Mouse (Mus musculus): ENCODE results near the gene Mx1. TPM values are rescaled to one million over a fixed set of nuclear protein-coding genes. Genes with fewer than 3 reads are reported as not detected.

Mx1 gene
- total RNA-seq, 2 experiments from 2014 or later: 0.52 to 1.1 TPM

DNA sequence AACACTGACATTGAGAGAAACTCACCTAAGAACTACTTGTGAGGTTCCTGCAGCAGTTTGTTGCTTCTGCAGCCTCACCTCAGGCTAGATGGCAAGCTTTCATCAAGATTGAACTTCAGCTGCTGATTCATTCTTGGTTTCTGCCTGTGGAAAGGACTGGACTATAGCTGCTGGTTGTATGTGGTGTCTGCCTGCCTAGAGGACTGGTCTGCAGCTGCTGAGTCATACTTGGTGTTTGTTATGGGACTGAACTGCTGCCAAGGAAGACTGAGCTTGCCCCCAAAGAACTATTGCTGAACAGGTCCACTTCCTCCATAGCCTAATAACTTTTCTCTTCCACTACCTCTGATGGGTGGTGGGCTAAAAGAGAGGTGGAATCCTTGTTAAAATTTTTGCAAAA, 15.3 kb downstream of the Mx1 start:
- DNase-seq (ENCODE audit: low spot score in 2 of 2): no peak

GRCm38 (mm10) chr16:97443670-97444263, 18.9 kb downstream of the Mx1 start:
- DNase-seq (ENCODE audit: low spot score in 2 of 2): peak; percentile 24 to 26

GRCm38 (mm10) chr16:97441967-97442366, 20.7 kb downstream of the Mx1 start:
- peak; percentile 42 to 46 for DNase-seq (ENCODE audit: low spot score in 2 of 2)

GRCm38 (mm10) chr16:97438191-97438590, 24.5 kb downstream of the Mx1 start:
- DNase-seq (ENCODE audit: low spot score in 2 of 2): no peak

- no peak for DNase-seq (ENCODE audit: low spot score in 2 of 2)
Observed at GRCm38 (mm10) chr16:97437448-97438056, 25.2 kb downstream of the Mx1 start.

GRCm38 (mm10) chr16:97434206-97434605, 28.5 kb downstream of the Mx1 start:
- no peak for DNase-seq (ENCODE audit: low spot score in 2 of 2)

- peak; percentile 54 to 59 for DNase-seq (ENCODE audit: low spot score in 2 of 2)
Observed at GRCm38 (mm10) chr16:97431328-97431727, 31.4 kb downstream of the Mx1 start.

DNA sequence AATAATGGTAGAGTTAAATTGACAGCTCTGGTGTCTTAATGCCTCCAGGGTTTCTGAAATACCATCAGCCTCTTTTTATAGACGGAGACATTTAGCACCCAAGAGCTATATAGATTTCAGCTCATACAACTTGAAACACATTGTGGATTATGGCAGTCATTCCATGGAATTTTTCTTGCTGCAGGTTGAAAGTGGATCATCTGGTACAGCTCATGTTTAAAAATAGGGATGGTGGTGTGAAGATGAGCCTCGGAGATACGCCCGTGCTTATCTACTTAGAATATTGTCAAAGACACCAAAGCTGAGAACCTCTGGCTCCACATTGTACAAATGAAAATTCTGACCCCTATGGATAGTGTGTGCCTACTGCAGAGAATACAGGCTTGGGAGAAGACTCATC, 32.6 kb downstream of the Mx1 start:
- peak; percentile 9 to 24 for DNase-seq (ENCODE audit: low spot score in 2 of 2)

- DNase-seq (ENCODE audit: low spot score in 2 of 2): no peak
Observed at GRCm38 (mm10) chr16:97428026-97428425, 34.7 kb downstream of the Mx1 start.

DNA sequence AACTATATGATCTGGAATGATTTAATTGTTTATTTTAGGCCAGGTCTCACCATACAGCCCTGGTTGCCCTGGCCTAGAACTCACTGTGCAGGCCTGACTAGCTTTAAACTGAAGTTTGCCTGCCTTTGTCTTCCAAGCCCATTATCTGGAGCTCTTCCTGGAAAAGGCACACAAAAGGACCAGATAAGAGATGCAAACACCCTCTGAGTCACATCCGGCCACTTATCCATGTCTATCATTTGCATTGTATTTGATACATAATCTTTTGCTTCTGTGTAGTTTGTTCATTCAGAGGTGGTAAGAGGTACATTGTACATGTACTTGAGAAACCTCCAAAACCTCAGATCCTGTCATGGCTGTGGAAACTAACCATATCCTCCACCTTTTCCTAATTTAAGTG, 39.1 kb downstream of the Mx1 start:
- no peak for DNase-seq (ENCODE audit: low spot score in 2 of 2)

- no peak for DNase-seq (ENCODE audit: low spot score in 2 of 2)
Observed at GRCm38 (mm10) chr16:97421671-97422070, 41.0 kb downstream of the Mx1 start.

DNA sequence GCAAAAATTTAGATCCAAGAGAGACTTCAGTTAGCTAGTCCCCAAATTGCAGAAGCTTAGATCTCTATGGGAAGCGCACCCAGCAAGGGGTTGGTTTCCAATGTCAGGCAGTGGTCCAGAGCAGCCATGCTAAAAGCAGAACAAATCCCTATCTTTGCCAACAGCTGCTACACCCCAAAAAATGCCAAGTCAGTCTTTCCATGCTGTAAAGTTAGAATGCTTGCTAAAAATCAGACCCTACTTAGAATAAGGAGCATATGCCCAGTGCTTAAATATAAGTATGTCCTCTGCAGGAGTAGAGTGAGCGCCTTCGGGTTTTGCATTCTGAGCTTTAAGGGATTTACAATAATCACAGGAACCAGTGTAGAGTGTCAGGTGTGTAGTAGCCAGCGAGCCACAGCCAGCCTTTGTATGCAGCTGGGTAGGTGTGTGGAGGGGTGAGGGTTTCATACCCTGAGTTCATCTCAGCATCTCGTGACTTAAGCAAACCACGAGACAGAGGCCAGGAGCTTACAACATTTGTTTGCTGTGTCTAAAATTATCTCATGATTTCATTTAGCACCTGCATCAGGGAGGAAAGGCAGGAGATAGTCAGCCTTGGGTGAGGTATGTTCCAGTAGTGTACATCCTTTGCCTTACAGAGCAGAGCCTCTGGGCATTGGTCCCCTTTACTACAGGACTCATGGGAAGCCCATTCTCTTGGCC, 43.8 kb downstream of the Mx1 start:
- no peak for DNase-seq (ENCODE audit: low spot score in 2 of 2)

DNA sequence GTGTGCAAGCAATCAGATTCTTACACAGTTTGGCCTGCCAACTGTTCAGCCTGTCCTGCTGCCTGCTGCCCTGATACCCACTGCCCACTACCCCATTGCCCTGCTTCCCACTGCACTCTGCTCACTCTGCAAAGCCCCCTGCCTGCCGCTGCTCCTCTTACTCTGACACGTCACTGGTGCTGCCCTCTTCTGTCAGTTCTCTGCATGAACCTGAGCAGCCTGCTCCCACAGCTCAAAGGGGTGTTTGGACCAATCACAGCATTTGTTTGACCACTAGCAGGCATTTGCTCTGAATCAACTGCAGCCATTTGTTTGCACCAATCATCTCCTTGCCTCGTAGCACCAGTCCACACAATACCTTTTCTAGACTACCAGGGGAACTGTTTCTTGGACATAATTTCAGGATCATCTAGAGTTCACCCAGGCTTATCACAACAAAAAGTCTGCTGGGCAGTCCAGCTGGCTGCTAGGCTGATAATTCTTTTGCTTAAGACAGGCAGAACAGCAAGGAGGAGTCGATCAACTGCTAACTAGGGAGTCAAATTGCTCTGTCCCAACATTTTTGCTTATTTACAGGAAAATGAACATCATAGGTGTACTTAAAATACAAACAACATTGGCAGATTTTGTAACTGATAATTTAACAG, 44.7 kb downstream of the Mx1 start:
- DNase-seq (ENCODE audit: low spot score in 2 of 2): peak; percentile 36 to 46

DNA sequence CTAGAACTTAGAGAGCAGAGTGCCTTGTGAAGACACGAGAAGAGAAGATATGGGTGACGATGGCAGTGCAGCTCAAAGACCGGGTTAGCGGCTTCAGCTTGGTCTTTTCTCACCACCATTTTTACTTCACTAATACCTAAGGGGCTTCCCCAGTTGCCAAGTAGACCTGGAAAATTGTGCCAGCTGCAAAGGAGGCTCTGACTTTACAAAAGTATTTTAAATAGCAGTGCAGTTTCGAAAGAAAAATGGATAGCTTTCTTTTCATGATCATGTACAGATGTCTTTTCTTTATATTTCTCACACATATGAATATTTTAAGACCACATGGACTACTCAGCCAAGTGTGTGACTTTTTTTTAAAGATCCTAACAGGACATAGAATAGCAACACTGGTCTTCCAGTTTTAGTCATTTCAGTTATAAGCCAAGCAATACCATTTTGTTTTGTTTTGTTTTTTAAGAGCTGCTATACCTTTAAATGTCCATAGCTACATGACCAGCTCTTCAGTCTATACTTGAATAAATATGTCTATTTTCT, 57.2 kb downstream of the Mx1 start:
- no peak for DNase-seq (ENCODE audit: low spot score in 2 of 2)

DNA sequence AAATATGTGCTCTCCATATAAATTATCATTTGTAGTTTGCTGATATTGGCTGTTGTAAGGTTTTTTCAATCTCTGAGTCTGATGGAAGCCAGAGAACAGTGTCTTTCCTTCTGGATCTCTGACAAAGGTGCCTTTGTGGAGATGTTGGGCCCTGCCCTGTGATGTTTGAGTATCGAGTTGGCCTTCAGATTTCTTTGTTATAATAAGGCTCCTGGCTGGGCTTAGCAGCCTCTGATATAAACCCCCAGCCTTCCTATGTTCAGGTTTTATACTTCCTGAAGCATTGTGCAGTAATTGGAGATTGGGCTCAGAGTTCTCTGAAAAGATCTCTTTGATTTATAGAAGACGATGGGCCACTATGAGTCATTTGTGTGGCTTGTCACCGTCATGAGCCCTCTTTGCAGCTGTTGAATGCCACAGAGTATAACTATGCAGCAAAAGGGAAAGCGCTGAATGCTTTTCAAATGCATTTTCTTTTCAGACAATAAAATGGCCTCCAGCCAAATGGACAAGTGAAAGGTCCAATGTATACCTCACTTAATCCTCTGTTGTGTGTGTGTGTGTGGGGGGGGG, 60.4 kb downstream of the Mx1 start:
- no peak for DNase-seq (ENCODE audit: low spot score in 2 of 2)

DNA sequence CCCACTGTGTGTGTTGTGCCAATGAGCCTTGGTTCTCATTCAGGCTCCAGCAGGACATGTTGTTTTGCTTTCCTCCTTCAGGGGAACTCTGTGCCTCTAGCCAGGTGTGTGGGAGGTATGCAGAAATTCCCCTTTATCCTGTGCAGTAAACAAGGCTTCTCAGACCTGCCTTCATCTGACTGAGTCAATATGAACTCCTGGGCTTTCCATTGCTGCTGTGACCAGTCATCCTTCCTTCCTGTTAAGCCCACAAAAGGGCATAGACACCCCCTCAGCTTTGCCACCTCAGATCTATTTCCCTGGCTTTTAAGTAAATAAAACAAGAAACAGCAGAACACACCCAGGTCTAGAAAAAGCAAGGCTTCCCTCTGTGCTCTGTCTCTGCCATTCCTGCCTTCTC, 61.0 kb downstream of the Mx1 start:
- DNase-seq (ENCODE audit: low spot score in 2 of 2): no peak

GRCm38 (mm10) chr16:97399991-97400390, 62.7 kb downstream of the Mx1 start:
- DNase-seq (ENCODE audit: low spot score in 2 of 2): no peak

DNA sequence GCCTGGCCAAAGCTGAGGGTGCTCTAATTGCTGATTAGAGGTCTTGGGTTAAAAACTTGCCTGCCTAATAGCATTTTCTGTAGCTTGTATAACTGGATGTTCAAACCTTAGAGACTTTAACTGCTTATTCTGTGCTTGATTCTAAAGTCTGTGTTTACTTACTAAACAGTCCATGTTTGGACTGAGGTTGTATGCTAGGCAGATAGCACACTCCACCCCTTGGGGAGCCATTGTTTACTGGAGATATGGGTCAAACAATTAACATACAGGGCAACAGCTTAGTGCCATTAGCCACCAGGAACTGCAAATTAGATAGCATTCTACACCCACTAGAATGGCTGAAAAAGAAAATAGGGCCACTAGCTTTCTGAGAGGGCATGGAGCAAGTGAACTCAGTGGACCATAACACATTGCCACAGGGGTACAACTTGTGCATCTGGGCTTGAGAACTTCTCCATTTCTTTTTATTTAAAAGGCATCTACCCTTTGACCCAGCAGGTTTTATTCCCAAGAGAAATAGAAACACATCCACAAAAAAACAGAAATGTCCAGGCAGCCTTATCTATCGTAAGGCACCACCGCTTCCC, 64.7 kb downstream of the Mx1 start:
- no peak for DNase-seq (ENCODE audit: low spot score in 2 of 2)
